Mouse (Mus musculus): ENCODE measurements around the gene Ccr3.
"Not testable (repeated sequence)": the region's sequence is repeated elsewhere in the genome, so short reads cannot be mapped to it uniquely, and the experiment has no call there.

The Ccr3 gene

GRCm38 (mm10) chr9:124053532-124053931 is 31.8 kb downstream of the Ccr3 start:
- DNase-seq (ENCODE audit: low spot score in 2 of 2): no peak

- DNase-seq (ENCODE audit: low spot score in 2 of 2): peak in 1 of 2 experiments; percentile 11
These were observed 34.5 kb downstream of the Ccr3 start for GRCm38 (mm10) chr9:124056158-124056709.

- DNase-seq (ENCODE audit: low spot score in 2 of 2): no peak
These were observed 38.0 kb downstream of the Ccr3 start for GRCm38 (mm10) chr9:124059660-124060352.

- not testable (repeated sequence) for DNase-seq (ENCODE audit: low spot score in 2 of 2)
These were observed 40.0 kb downstream of the Ccr3 start for GRCm38 (mm10) chr9:124061474-124062432.

- no peak for DNase-seq (ENCODE audit: low spot score in 2 of 2)
These were observed 44.9 kb downstream of the Ccr3 start for GRCm38 (mm10) chr9:124066572-124067103.

GRCm38 (mm10) chr9:124068098-124069058 is 46.6 kb downstream of the Ccr3 start:
- no peak for DNase-seq (ENCODE audit: low spot score in 2 of 2)

GRCm38 (mm10) chr9:124071506-124071905 is 49.7 kb downstream of the Ccr3 start:
- DNase-seq (ENCODE audit: low spot score in 2 of 2): no peak

- no peak for DNase-seq (ENCODE audit: low spot score in 2 of 2)
These were observed 58.0 kb downstream of the Ccr3 start for GRCm38 (mm10) chr9:124079803-124080202.

GRCm38 (mm10) chr9:124080471-124080870 is 58.7 kb downstream of the Ccr3 start:
- not testable (repeated sequence) for DNase-seq (ENCODE audit: low spot score in 2 of 2)

All from urinary bladder, postnatal 36 days (tissue).